Mouse (Mus musculus): Measurements from ENCODE around the gene Gm9999. TPM values are rescaled to one million over a fixed set of nuclear protein-coding genes. Genes with fewer than 3 reads are reported as not detected.

The Gm9999 gene
- total and polyA plus RNA-seq, 3 experiments: 0.76 TPM; not detected in 2

DNA sequence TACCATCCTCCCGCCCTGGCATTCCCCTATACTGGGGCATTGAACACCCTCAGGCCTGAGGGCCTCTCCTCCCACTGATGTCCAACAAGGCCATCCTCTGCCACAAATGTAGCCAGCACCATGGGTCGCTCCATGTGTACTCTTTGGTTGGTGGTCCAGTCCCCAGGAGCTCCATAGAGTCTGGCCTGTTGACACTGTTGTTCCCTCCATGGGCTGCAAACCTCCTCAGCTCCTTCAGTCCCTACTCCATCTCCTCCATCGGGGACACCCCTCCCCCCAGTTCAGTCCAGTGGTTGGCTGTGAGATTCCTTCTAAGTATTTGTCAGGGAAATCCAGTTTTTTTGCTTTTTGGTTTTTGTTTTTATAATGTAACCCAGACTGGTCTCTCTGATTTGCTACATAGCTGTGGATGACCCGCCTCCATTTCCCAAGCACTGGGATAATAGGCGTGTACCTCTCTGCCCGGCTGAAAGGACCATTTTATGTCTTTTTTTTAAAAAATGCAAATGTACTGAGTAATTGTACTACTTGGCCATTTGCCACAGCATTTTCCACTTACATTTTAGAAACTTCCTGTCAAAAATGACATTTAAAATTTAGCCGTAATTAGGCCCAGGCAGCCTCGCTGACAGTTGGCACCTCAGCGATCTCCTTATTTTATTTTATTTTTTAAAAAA lies 47.3 kb downstream of the Gm9999 start:
- TF ChIP-seq GATA2 (IDR thresholded peaks at IDR 0.05; ENCODE audit: borderline replicate concordance, low read depth, low read length) (no peak), GATA1 (IDR thresholded peaks at IDR 0.05; ENCODE audit: borderline replicate concordance, low read length) (no peak), TAL1 (conservative IDR thresholded peaks at IDR 0.05; ENCODE audit: low read depth, low read length) (no peak), CTCF (IDR thresholded peaks at IDR 0.05; ENCODE audit: low read depth, low read length) (no peak)
- Histone ChIP-seq H3K4me1 (ENCODE audit: insufficient read depth, low read depth, low read length) (no peaks in the 10 kb centered on the region), H3K9me3 (replicated peaks) (no peaks in the 10 kb centered on the region), H3K4me3 (ENCODE audit: low read depth, low read length) (no peak overlapping the region), H3K36me3 (replicated peaks) (no peaks in the 10 kb centered on the region), H3K27me3 (ENCODE audit: insufficient read depth, low read length) (peaks cover 41% of the 10 kb centered on the region)
- ATAC-seq (ENCODE audit: extremely low read depth, insufficient number of reproducible peaks, low FRiP score, poor library complexity, severe bottlenecking) (no peak), DNase-seq (ENCODE audit: low spot score) (no peak)

DNA sequence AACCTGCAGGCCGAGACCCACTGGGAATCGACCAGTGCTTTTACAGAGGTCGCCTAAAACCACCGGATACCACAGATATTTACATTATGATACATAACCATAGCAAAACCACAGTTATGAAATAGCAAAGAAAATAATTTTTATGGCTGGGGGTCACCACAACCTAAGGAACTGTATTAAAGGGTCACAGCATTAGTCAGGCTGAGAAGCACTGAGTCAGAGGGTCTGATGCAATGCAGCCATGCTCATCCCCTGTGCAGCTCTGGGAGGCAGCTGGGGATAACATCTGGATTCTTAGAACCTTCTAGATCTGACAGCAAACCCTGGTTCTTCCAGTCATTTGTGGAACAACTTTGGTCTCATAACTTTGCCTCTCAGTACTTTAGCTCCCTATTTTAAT lies 48.0 kb downstream of the Gm9999 start:
- ATAC-seq (ENCODE audit: extremely low read depth, insufficient number of reproducible peaks, low FRiP score, poor library complexity, severe bottlenecking): no peak
- no peak for TF ChIP-seq GATA1 (IDR thresholded peaks at IDR 0.05; ENCODE audit: borderline replicate concordance, low read length)
- TF ChIP-seq TAL1 (conservative IDR thresholded peaks at IDR 0.05; ENCODE audit: low read depth, low read length): no peak
- no peak for TF ChIP-seq POLR2AphosphoS5 (IDR thresholded peaks at IDR 0.05; ENCODE audit: insufficient replicate concordance, low read depth, low read length)
- no peak for TF ChIP-seq GATA2 (IDR thresholded peaks at IDR 0.05; ENCODE audit: borderline replicate concordance, low read depth, low read length)
- no peak for TF ChIP-seq CTCF (IDR thresholded peaks at IDR 0.05; ENCODE audit: low read depth, low read length)
- DNase-seq (ENCODE audit: low spot score): no peak
- Histone ChIP-seq H3K9me3 (replicated peaks) (no peaks in the 10 kb centered on the region), H3K27me3 (ENCODE audit: insufficient read depth, low read length) (peaks cover 41% of the 10 kb centered on the region), H3K4me1 (ENCODE audit: insufficient read depth, low read depth, low read length) (no peaks in the 10 kb centered on the region), H3K4me3 (ENCODE audit: low read depth, low read length) (no peak overlapping the region), H3K36me3 (replicated peaks) (no peaks in the 10 kb centered on the region)

DNA sequence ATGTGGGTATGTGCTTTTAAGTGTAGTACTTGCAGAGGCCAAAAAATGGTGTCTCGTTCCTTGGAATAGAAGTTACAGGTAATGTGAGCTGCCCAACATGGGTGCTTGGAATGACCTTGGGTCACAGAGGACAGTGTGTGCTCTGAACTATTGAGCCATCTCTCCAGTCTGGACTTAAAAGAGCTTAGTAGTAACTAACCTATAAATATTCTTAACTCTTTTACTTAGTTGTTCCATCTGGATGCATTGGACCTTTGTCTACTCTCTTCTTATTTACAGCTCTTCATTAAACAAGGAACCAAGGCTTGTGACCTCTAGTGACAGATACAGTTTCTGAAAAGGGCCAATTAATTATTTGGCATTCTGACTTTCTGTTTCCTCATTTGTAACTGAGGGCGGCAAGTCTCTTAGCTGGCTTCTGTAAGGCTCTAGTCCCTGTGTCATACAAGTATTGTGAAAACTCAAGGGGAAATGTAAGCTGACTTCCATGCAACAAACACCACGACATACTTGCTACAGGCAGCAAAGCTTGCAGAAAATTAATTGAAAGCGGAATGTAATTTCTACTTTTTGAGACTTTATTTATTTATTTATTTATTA lies 51.5 kb downstream of the Gm9999 start:
- ATAC-seq (ENCODE audit: extremely low read depth, insufficient number of reproducible peaks, low FRiP score, poor library complexity, severe bottlenecking): no peak

DNA sequence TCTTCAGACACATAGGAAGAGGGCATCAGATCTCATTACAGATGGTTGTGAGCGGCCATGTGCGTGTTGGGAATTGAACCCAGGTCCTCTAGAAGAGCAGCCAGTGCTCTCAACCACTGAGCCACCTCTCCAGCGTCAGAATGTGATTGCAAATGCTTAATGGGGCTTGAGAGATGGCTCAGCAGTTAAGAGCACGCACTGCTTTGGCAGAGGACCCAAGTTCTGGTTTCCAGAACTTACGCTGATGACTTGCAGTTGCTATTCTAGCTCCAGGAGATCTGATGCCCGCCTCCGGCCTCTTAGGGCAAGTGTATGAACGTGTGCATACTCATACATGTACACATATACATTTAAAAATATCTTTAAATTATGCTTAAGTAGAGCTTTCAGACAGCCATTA lies 52.0 kb downstream of the Gm9999 start:
- no peak for DNase-seq (ENCODE audit: low spot score)
- no peak for TF ChIP-seq GATA1 (IDR thresholded peaks at IDR 0.05; ENCODE audit: borderline replicate concordance, low read length)
- TF ChIP-seq CTCF (IDR thresholded peaks at IDR 0.05; ENCODE audit: low read depth, low read length): no peak
- TF ChIP-seq POLR2AphosphoS5 (IDR thresholded peaks at IDR 0.05; ENCODE audit: insufficient replicate concordance, low read depth, low read length): no peak
- TF ChIP-seq GATA2 (IDR thresholded peaks at IDR 0.05; ENCODE audit: borderline replicate concordance, low read depth, low read length): no peak
- TF ChIP-seq TAL1 (conservative IDR thresholded peaks at IDR 0.05; ENCODE audit: low read depth, low read length): no peak
- H3K27me3 ChIP-seq (ENCODE audit: insufficient read depth, low read length): peaks cover 40% of the 10 kb centered on the region
- no peak overlapping the region for H3K4me3 ChIP-seq (ENCODE audit: low read depth, low read length)
- ATAC-seq (ENCODE audit: extremely low read depth, insufficient number of reproducible peaks, low FRiP score, poor library complexity, severe bottlenecking): no peak
- no peaks in the 10 kb centered on the region for H3K4me1 ChIP-seq (ENCODE audit: insufficient read depth, low read depth, low read length)
- no peaks in the 10 kb centered on the region for H3K9me3 ChIP-seq (replicated peaks)
- no peaks in the 10 kb centered on the region for H3K36me3 ChIP-seq (replicated peaks)

More for the DNA sequence above, 51.5 kb downstream of the Gm9999 start:
- Histone ChIP-seq H3K4me1 (ENCODE audit: insufficient read depth, low read depth, low read length) (no peaks in the 10 kb centered on the region), H3K9me3 (replicated peaks) (no peaks in the 10 kb centered on the region), H3K27me3 (ENCODE audit: insufficient read depth, low read length) (peaks cover 39% of the 10 kb centered on the region), H3K4me3 (ENCODE audit: low read depth, low read length) (no peak overlapping the region), H3K36me3 (replicated peaks) (no peaks in the 10 kb centered on the region)
- no peak for DNase-seq (ENCODE audit: low spot score)
- TF ChIP-seq GATA1 (IDR thresholded peaks at IDR 0.05; ENCODE audit: borderline replicate concordance, low read length) (no peak), CTCF (IDR thresholded peaks at IDR 0.05; ENCODE audit: low read depth, low read length) (no peak), TAL1 (conservative IDR thresholded peaks at IDR 0.05; ENCODE audit: low read depth, low read length) (no peak), GATA2 (IDR thresholded peaks at IDR 0.05; ENCODE audit: borderline replicate concordance, low read depth, low read length) (no peak), POLR2AphosphoS5 (IDR thresholded peaks at IDR 0.05; ENCODE audit: insufficient replicate concordance, low read depth, low read length) (no peak)

Other genes with a start within 250 kb of the Gm9999 start
- gene Saa1, start 240.6 kb upstream of the Gm9999 start, total RNA-seq (2014; fragmentation: Nextera tagmentation): not detected in 2 replicates
- gene Saa1, start 240.6 kb upstream of the Gm9999 start, total RNA-seq (2017): not detected in 2 replicates
- not detected in 2 replicates for gene Saa1, start 240.6 kb upstream of the Gm9999 start, polyA plus RNA-seq (2012)
- gene Saa2, start 231.8 kb upstream of the Gm9999 start, total RNA-seq (2014; fragmentation: Nextera tagmentation): not detected in 2 replicates
- not detected in 2 replicates for gene Saa2, start 231.8 kb upstream of the Gm9999 start, total RNA-seq (2017)
- not detected in 2 replicates for gene Saa2, start 231.8 kb upstream of the Gm9999 start, polyA plus RNA-seq (2012)
- gene Hps5, start 187.5 kb upstream of the Gm9999 start, total RNA-seq (2014; fragmentation: Nextera tagmentation): 20.4 and 30.4 TPM in 2 replicates
- 34.9 and 40.4 TPM in 2 replicates for gene Hps5, start 187.5 kb upstream of the Gm9999 start, total RNA-seq (2017)
- gene Hps5, start 187.5 kb upstream of the Gm9999 start, polyA plus RNA-seq (2012): 2.1 and 2.7 TPM in 2 replicates
- gene Gtf2h1, start 187.5 kb upstream of the Gm9999 start, total RNA-seq (2014; fragmentation: Nextera tagmentation): 189 and 225 TPM in 2 replicates
- gene Gtf2h1, start 187.5 kb upstream of the Gm9999 start, total RNA-seq (2017): 275 and 302 TPM in 2 replicates
- 101 and 108 TPM in 2 replicates for gene Gtf2h1, start 187.5 kb upstream of the Gm9999 start, polyA plus RNA-seq (2012)
- gene Ldha, start 142.1 kb upstream of the Gm9999 start, total RNA-seq (2014; fragmentation: Nextera tagmentation): 2,069 and 2,225 TPM in 2 replicates
- 1,859 and 1,927 TPM in 2 replicates for gene Ldha, start 142.1 kb upstream of the Gm9999 start, total RNA-seq (2017)
- 2,214 and 2,274 TPM in 2 replicates for gene Ldha, start 142.1 kb upstream of the Gm9999 start, polyA plus RNA-seq (2012)
- gene Ldhc, start 122.4 kb upstream of the Gm9999 start, total RNA-seq (2014; fragmentation: Nextera tagmentation): not detected in 2 replicates
- not detected in 2 replicates for gene Ldhc, start 122.4 kb upstream of the Gm9999 start, total RNA-seq (2017)
- gene Ldhc, start 122.4 kb upstream of the Gm9999 start, polyA plus RNA-seq (2012): not detected in 2 replicates
- 166 and 220 TPM in 2 replicates for gene Tsg101, start 63.6 kb upstream of the Gm9999 start, total RNA-seq (2014; fragmentation: Nextera tagmentation)
- gene Tsg101, start 63.6 kb upstream of the Gm9999 start, total RNA-seq (2017): 39.9 and 42.9 TPM in 2 replicates
- 50.9 and 53.3 TPM in 2 replicates for gene Tsg101, start 63.6 kb upstream of the Gm9999 start, polyA plus RNA-seq (2012)
- gene Uevld, start 25.1 kb upstream of the Gm9999 start, total RNA-seq (2014; fragmentation: Nextera tagmentation): 14.5 and 18.1 TPM in 2 replicates
- gene Uevld, start 25.1 kb upstream of the Gm9999 start, total RNA-seq (2017): 8.1 and 8.6 TPM in 2 replicates
- gene Uevld, start 25.1 kb upstream of the Gm9999 start, polyA plus RNA-seq (2012): 0.11 and 0.18 TPM in 2 replicates
- gene Spty2d1, start 24.8 kb downstream of the Gm9999 start, total RNA-seq (2014; fragmentation: Nextera tagmentation): 36.4 and 41.9 TPM in 2 replicates
- gene Spty2d1, start 24.8 kb downstream of the Gm9999 start, total RNA-seq (2017): 22.2 and 24.4 TPM in 2 replicates
- 6.0 and 6.7 TPM in 2 replicates for gene Spty2d1, start 24.8 kb downstream of the Gm9999 start, polyA plus RNA-seq (2012)
- 7.1 TPM in 1 of 2 replicates, not detected in the other for gene Tmem86a, start 67.0 kb downstream of the Gm9999 start, total RNA-seq (2014; fragmentation: Nextera tagmentation)
- not detected in 2 replicates for gene Tmem86a, start 67.0 kb downstream of the Gm9999 start, total RNA-seq (2017)
- gene Tmem86a, start 67.0 kb downstream of the Gm9999 start, polyA plus RNA-seq (2012): 0.04 and 0.05 TPM in 2 replicates
- gene Ptpn5, start 150.1 kb downstream of the Gm9999 start, total RNA-seq (2014; fragmentation: Nextera tagmentation): not detected in 2 replicates
- 0.06 and 0.11 TPM in 2 replicates for gene Ptpn5, start 150.1 kb downstream of the Gm9999 start, total RNA-seq (2017)
- not detected in 2 replicates for gene Ptpn5, start 150.1 kb downstream of the Gm9999 start, polyA plus RNA-seq (2012)
- gene Mrgpra6, start 221.3 kb downstream of the Gm9999 start, total RNA-seq (2014; fragmentation: Nextera tagmentation): not detected in 2 replicates
- gene Mrgpra6, start 221.3 kb downstream of the Gm9999 start, total RNA-seq (2017): 0.17 TPM in 1 of 2 replicates, not detected in the other
- not detected in 2 replicates for gene Mrgpra6, start 221.3 kb downstream of the Gm9999 start, polyA plus RNA-seq (2012)

Measured in G1E (cell line).